Mouse (Mus musculus) kidney, embryonic 15.5 days (tissue): ENCODE measurements around the gene Lrmda. TPM values are rescaled to one million over a fixed set of nuclear protein-coding genes. Genes with fewer than 3 reads are reported as not detected.

Source experiments
- ATAC-seq: fragments of 200-750 bp; cut with Nextera tagmentation; replicated peaks from 2 replicates; pipeline ENCODE4 v1.8.0; 2017; ENCODE audit warnings: moderate TSS enrichment; ENCODE audit not compliant: low FRiP score
- H3K27ac ChIP-seq: fragments of 300-500 bp; sonication (generic); 2 replicates; pipeline ENCODE4 v1.5.1; 2015; ENCODE audit warnings: mild to moderate bottlenecking, inconsistent platforms
- H3K27me3 ChIP-seq: fragments of 300-500 bp; sonication (generic); 2 replicates; pipeline ENCODE4 v1.6.1; 2015; ENCODE audit warnings: inconsistent platforms
- H3K36me3 ChIP-seq: fragments of 300-500 bp; sonication (generic); 2 replicates; pipeline ENCODE4 v1.6.1; 2015; ENCODE audit warnings: inconsistent platforms
- H3K4me1 ChIP-seq: fragments of 300-500 bp; sonication (generic); 2 replicates; pipeline ENCODE4 v1.6.1; 2015; ENCODE audit warnings: inconsistent platforms
- H3K4me2 ChIP-seq: fragments of 300-500 bp; sonication (generic); 2 replicates; pipeline ENCODE4 v1.6.1; 2015; ENCODE audit warnings: moderate library complexity, mild to moderate bottlenecking, inconsistent platforms
- H3K4me3 ChIP-seq: fragments of 300-500 bp; sonication (generic); replicated peaks from 2 replicates; pipeline ENCODE4 v1.5.1; 2015; ENCODE audit warnings: mild to moderate bottlenecking, inconsistent platforms
- H3K9ac ChIP-seq: fragments of 300-500 bp; sonication (generic); 2 replicates; pipeline ENCODE4 v1.6.1; 2015; ENCODE audit warnings: mild to moderate bottlenecking, inconsistent platforms
- H3K9me3 ChIP-seq: fragments of 300-500 bp; sonication (generic); replicated peaks from 2 replicates; pipeline ENCODE4 v1.6.1; 2016; ENCODE audit warnings: inconsistent platforms
- WGBS: fragments of 180-500 bp; shearing (Covaris S2); methylation state at CpG from one replicate; pipeline ENCODE4 v1.1.7; 2015; ENCODE audit warnings: mixed read lengths; 5-methylcytosine and 5-hydroxymethylcytosine counted together
- polyA plus RNA-seq: library from polyadenylated mRNA; unstranded; fragments of >200 nt; fragmentation: Nextera tagmentation; extraction: Ambion mirVana; gene quantifications from 2 replicates; pipeline ENCODE4 v1.2.1, GENCODE M21; 2015

Gene Lrmda
- polyA plus RNA-seq, 1 experiment from 2014 or later = 1.1 TPM

GRCm38 (mm10) chr14:22283722-22284121 lies 264.2 kb downstream of the Lrmda start:
- WGBS = 94% methylated on average over 2 of the region's 2 CpGs
- Histone ChIP-seq H3K36me3 (no peaks in the 10 kb centered on the region), H3K9me3 (no peaks in the 10 kb centered on the region), H3K4me1 (peaks cover 12% of the 10 kb centered on the region), H3K9ac (no peak overlapping the region), H3K27me3 (peaks cover 7% of the 10 kb centered on the region; the same call in 1 of the 2 replicates), H3K27ac (no peak overlapping the region), H3K4me3 (no peak overlapping the region), H3K4me2 (no peak overlapping the region)
- ATAC-seq = no peak

GRCm38 (mm10) chr14:22284823-22285517 lies 265.5 kb downstream of the Lrmda start:
- no peaks in the 10 kb centered on the region for H3K9me3 ChIP-seq
- no peak overlapping the region for H3K27ac ChIP-seq
- no peak overlapping the region for H3K9ac ChIP-seq
- WGBS = 78% methylated on average over 15 of the region's 15 CpGs
- no peak for ATAC-seq
- no peak overlapping the region for H3K4me3 ChIP-seq
- peaks cover 7% of the 10 kb centered on the region; the same call in 1 of the 2 replicates for H3K27me3 ChIP-seq
- H3K4me1 ChIP-seq = peaks cover 22% of the 10 kb centered on the region
- H3K36me3 ChIP-seq = no peaks in the 10 kb centered on the region
- H3K4me2 ChIP-seq = no peak overlapping the region

DNA sequence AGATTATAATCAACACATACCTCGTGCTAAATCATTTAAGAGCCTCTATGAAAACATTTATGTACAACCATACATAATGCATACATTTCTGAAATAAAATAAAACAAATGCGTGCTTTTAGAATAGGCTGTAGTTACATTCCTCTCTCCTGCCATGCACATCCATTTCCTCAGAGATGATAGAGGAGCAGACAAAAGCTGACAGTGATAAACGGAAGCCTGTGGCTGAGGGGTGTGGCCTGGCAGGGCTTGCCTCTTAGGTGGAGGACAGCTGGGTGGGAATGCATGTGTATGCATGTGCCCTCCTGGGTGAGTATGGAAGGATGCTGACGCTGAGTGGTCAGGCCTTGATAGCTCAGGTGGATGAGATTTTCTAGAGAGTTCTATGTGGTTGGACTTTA lies 266.3 kb downstream of the Lrmda start:
- 77% methylated on average over 4 of the region's 4 CpGs for WGBS
- ATAC-seq = no peak
- Histone ChIP-seq H3K4me2 (no peak overlapping the region), H3K4me1 (peaks cover 22% of the 10 kb centered on the region), H3K27ac (no peak overlapping the region), H3K9ac (no peak overlapping the region), H3K4me3 (no peak overlapping the region), H3K36me3 (no peaks in the 10 kb centered on the region), H3K27me3 (peaks cover 7% of the 10 kb centered on the region; the same call in 1 of the 2 replicates), H3K9me3 (no peaks in the 10 kb centered on the region)

GRCm38 (mm10) chr14:22288179-22288578 lies 268.7 kb downstream of the Lrmda start:
- no peak for ATAC-seq
- WGBS = 44% methylated on average over 10 of the region's 10 CpGs

DNA sequence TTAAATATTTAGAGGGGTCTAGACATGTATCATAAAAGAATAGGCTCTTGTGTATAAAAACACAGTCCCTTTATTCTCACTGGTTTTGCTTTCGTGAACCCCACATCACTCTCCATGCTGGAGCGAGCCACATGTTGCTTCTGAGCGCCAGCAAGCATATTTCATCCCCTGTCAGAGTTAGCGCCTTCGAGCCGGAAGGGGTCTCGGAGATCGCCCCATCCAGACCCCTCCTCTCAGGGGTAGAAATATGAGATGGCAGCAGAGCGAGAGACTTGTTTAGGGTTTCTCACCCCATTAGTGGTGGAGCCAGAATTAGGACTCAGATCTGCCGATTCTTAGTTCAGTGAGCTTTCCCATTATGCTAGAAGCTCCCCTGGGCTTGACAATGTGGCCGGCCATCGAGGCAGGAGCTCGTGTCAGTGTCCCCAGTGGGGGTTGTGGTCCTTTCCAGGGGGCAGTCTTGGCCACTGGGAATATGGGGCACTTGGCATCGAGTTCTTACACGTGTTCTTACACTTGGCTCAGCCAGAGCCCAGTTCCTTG lies 269.9 kb downstream of the Lrmda start:
- no peak overlapping the region for H3K27ac ChIP-seq
- 25% methylated on average over 15 of the region's 15 CpGs for WGBS
- H3K27me3 ChIP-seq = 0 out of 2 replicates have a peak, but pooled peaks cover 3% of the 10 kb centered on the region
- H3K9ac ChIP-seq = no peak overlapping the region
- no peaks in the 10 kb centered on the region for H3K9me3 ChIP-seq
- H3K4me2 ChIP-seq = peak overlapping the region; percentile 40
- no peaks in the 10 kb centered on the region for H3K36me3 ChIP-seq
- H3K4me1 ChIP-seq = peaks cover 20% of the 10 kb centered on the region
- H3K4me3 ChIP-seq = no peak overlapping the region
- no peak for ATAC-seq

More at GRCm38 (mm10) chr14:22288179-22288578, 268.7 kb downstream of the Lrmda start:
- no peak overlapping the region for H3K27ac ChIP-seq
- H3K36me3 ChIP-seq = no peaks in the 10 kb centered on the region
- H3K4me1 ChIP-seq = peaks cover 20% of the 10 kb centered on the region
- no peak overlapping the region for H3K9ac ChIP-seq
- 0 out of 2 replicates have a peak, but pooled peaks cover 3% of the 10 kb centered on the region for H3K27me3 ChIP-seq
- 0 out of 2 replicates have a peak overlapping the region, but pooled peaks have one; percentile 5 for H3K4me2 ChIP-seq
- H3K9me3 ChIP-seq = no peaks in the 10 kb centered on the region
- H3K4me3 ChIP-seq = no peak overlapping the region

- Histone ChIP-seq H3K27me3 (peaks cover 6% of the 10 kb centered on the region; the same call in 1 of the 2 replicates), H3K4me3 (no peak overlapping the region), H3K9ac (no peak overlapping the region), H3K4me1 (peaks cover 17% of the 10 kb centered on the region), H3K9me3 (no peaks in the 10 kb centered on the region), H3K4me2 (no peak overlapping the region), H3K36me3 (no peaks in the 10 kb centered on the region), H3K27ac (no peak overlapping the region)
- 88% methylated on average over 4 of the region's 4 CpGs for WGBS
- ATAC-seq = no peak
These were observed 274.9 kb downstream of the Lrmda start for GRCm38 (mm10) chr14:22294371-22294770.

DNA sequence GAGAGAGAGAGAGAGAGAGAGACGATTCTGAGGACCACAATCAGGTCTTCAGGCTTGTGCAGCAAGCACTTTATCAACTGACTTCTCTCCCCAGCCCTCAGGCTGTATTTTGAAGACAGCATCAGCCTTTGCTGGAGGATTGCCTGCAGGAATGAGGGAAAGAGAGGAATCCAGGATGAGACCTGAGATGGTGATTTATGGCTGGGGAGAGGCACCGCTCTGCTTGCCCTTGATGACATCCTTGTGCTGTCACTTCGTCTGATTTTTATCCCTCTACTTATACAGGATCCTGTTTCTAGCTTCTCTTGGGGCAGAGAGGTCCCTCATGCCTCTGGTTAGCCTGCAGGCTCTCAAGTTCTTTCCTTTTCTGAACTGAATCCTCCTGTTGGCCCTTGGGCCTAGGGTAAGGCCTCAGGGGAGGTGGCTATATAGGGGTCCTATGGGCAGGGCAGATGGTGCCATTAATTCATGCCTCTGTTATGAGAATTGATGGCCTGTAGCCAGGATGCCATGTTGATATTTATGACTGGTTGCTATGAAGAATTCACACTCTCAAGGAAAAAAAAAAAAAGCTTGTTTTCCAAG lies 277.2 kb downstream of the Lrmda start:
- no peak overlapping the region for H3K9ac ChIP-seq
- H3K36me3 ChIP-seq = no peaks in the 10 kb centered on the region
- 19% methylated on average over 3 of the region's 3 CpGs for WGBS
- no peak overlapping the region for H3K4me3 ChIP-seq
- no peak overlapping the region for H3K4me2 ChIP-seq
- no peak for ATAC-seq
- H3K4me1 ChIP-seq = peaks cover 12% of the 10 kb centered on the region
- peaks cover 6% of the 10 kb centered on the region; the same call in 1 of the 2 replicates for H3K27me3 ChIP-seq
- H3K27ac ChIP-seq = no peak overlapping the region
- no peaks in the 10 kb centered on the region for H3K9me3 ChIP-seq

DNA sequence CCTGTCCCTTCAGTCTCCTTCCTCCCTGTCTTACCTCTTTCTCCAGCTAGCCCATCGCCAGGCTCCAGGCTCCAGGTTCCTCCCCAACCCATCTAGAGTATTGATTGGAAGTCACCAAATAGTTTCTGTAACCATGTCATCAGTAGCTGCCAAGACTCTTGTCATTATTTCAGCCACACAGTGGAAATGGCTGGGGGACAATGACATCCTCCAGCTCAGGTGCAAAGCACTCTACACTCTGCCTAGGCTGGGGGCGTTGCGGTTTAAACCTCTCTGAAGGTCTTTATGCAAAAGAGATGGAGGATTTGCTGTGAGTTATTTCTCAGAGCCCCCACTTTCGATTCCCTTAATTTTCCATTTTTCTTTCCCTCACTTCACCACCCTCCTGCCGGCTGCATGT lies 287.2 kb downstream of the Lrmda start:
- H3K9me3 ChIP-seq = no peaks in the 10 kb centered on the region
- peaks cover 14% of the 10 kb centered on the region; the same call in 1 of the 2 replicates for H3K27me3 ChIP-seq
- no peaks in the 10 kb centered on the region for H3K36me3 ChIP-seq
- no peak overlapping the region for H3K4me3 ChIP-seq
- 73% methylated on average over 5 of the region's 5 CpGs for WGBS
- no peak overlapping the region for H3K4me2 ChIP-seq
- no peak for ATAC-seq
- H3K27ac ChIP-seq = no peak overlapping the region
- H3K9ac ChIP-seq = no peak overlapping the region
- H3K4me1 ChIP-seq = peaks cover 4% of the 10 kb centered on the region; the same call in 1 of the 2 replicates

DNA sequence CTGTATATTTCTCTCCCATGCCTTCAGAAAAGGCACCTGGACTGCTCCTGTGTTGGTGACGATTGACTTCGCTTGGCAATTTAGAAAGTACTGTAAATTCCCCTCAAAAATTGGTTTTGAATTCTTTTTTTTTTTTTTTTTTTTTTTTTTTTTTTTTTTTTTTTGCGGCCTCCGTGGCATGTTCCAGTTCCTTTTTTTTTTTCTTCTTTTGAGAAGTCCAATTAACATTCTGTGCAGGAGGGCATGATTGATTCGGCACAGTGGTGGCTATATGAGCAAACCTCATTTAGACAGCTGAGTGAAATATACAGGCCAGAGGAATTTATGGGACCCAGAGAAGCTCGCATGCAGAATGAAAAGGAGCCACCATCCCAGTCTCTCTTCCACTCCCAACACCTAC lies 288.5 kb downstream of the Lrmda start:
- Histone ChIP-seq H3K4me3 (no peak overlapping the region), H3K9me3 (no peaks in the 10 kb centered on the region), H3K9ac (no peak overlapping the region), H3K36me3 (no peaks in the 10 kb centered on the region), H3K27ac (no peak overlapping the region), H3K4me1 (peaks cover 4% of the 10 kb centered on the region; the same call in 1 of the 2 replicates), H3K27me3 (peaks cover 14% of the 10 kb centered on the region; the same call in 1 of the 2 replicates), H3K4me2 (no peak overlapping the region)
- ATAC-seq = no peak
- 72% methylated on average over 6 of the region's 6 CpGs for WGBS

DNA sequence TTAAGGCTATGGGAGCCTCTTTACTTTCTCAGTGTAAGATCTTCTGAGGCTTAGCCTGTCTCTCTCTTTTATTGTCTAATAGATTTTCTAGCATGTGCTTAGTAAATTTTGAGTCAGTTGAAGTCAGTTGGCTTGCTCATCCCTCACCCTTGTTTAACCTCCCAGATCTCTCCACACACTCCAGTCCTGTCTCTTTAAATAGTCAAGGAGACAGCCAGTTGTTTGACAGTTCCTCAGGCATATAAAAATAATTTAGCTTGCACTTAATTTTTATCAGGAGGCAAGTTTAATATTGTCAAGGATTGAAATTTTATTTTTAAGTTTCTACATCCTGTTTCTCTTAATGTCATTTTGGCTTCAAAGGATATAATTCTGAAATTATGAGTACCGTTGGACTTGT lies 303.5 kb downstream of the Lrmda start:
- H3K4me1 ChIP-seq = 0 out of 2 replicates have a peak, but pooled peaks cover 3% of the 10 kb centered on the region
- H3K36me3 ChIP-seq = no peaks in the 10 kb centered on the region
- no peak overlapping the region for H3K9ac ChIP-seq
- H3K9me3 ChIP-seq = no peaks in the 10 kb centered on the region
- H3K4me2 ChIP-seq = no peak overlapping the region
- 65% methylated on average over 1 of the region's 1 CpGs for WGBS
- no peak for ATAC-seq
- H3K27ac ChIP-seq = no peak overlapping the region
- no peak overlapping the region for H3K4me3 ChIP-seq
- H3K27me3 ChIP-seq = 0 out of 2 replicates have a peak, but pooled peaks cover 9% of the 10 kb centered on the region

- H3K27ac ChIP-seq = no peak overlapping the region
- no peak for ATAC-seq
These were observed 304.2 kb downstream of the Lrmda start for GRCm38 (mm10) chr14:22323530-22324292.

More at GRCm38 (mm10) chr14:22323530-22324292, 304.2 kb downstream of the Lrmda start:
- Histone ChIP-seq H3K9ac (no peak overlapping the region), H3K4me1 (0 out of 2 replicates have a peak, but pooled peaks cover 3% of the 10 kb centered on the region), H3K27me3 (0 out of 2 replicates have a peak, but pooled peaks cover 9% of the 10 kb centered on the region), H3K4me3 (no peak overlapping the region), H3K4me2 (no peak overlapping the region), H3K9me3 (no peaks in the 10 kb centered on the region), H3K36me3 (no peaks in the 10 kb centered on the region)
- 79% methylated on average over 7 of the region's 7 CpGs for WGBS
